Mouse (Mus musculus) forelimb bud, embryonic 11.5 days (tissue): ENCODE measurements around the gene Cap2.

Experiments
- DNase-seq: peaks from one replicate; pipeline ENCODE4 v3.0.0-alpha.2; 2012; ENCODE audit warnings: low read depth, low spot score

Gene Cap2

GRCm38 (mm10) chr13:46565913-46566312 lies 64.3 kb downstream of the Cap2 start:
- DNase-seq, result no peak

- peak; percentile 31 for DNase-seq
These were observed 67.8 kb downstream of the Cap2 start for GRCm38 (mm10) chr13:46569469-46569868.

- DNase-seq, result no peak
These were observed 69.5 kb downstream of the Cap2 start for GRCm38 (mm10) chr13:46571141-46571592.

- DNase-seq, result peak; percentile 24
These were observed 70.5 kb downstream of the Cap2 start for GRCm38 (mm10) chr13:46571961-46572647.

- no peak for DNase-seq
These were observed 71.1 kb downstream of the Cap2 start for GRCm38 (mm10) chr13:46572648-46573163.

- no peak for DNase-seq
These were observed 72.6 kb downstream of the Cap2 start for GRCm38 (mm10) chr13:46574201-46574600.

- DNase-seq, result no peak
These were observed 73.1 kb downstream of the Cap2 start for GRCm38 (mm10) chr13:46574707-46575106.

GRCm38 (mm10) chr13:46584860-46585259 lies 83.2 kb downstream of the Cap2 start:
- DNase-seq, result no peak

- no peak for DNase-seq
These were observed 86.2 kb downstream of the Cap2 start for GRCm38 (mm10) chr13:46587717-46588289.

- DNase-seq, result no peak
These were observed 87.0 kb downstream of the Cap2 start for GRCm38 (mm10) chr13:46588606-46589005.

GRCm38 (mm10) chr13:46590885-46591284 lies 89.2 kb downstream of the Cap2 start:
- DNase-seq, result no peak

GRCm38 (mm10) chr13:46600694-46601093 lies 99.0 kb downstream of the Cap2 start:
- no peak for DNase-seq

GRCm38 (mm10) chr13:46601386-46601785 lies 99.7 kb downstream of the Cap2 start:
- DNase-seq, result no peak

- no peak for DNase-seq
These were observed 101.0 kb downstream of the Cap2 start for GRCm38 (mm10) chr13:46602674-46603073.

- no peak for DNase-seq
These were observed 109.4 kb downstream of the Cap2 start for GRCm38 (mm10) chr13:46611033-46611432.

- DNase-seq, result no peak
These were observed 112.1 kb downstream of the Cap2 start for GRCm38 (mm10) chr13:46613694-46614272.

GRCm38 (mm10) chr13:46616673-46617362 lies 115.2 kb downstream of the Cap2 start:
- no peak for DNase-seq

GRCm38 (mm10) chr13:46619633-46620032 lies 118.0 kb downstream of the Cap2 start:
- DNase-seq, result peak; percentile 10

- DNase-seq, result no peak
These were observed 119.5 kb downstream of the Cap2 start for GRCm38 (mm10) chr13:46620964-46621757.

GRCm38 (mm10) chr13:46626608-46627007 lies 125.0 kb downstream of the Cap2 start:
- DNase-seq, result no peak

- no peak for DNase-seq
These were observed 126.2 kb downstream of the Cap2 start for GRCm38 (mm10) chr13:46627841-46628240.
